12 mouse cellular contexts compared by ENCODE assay signal in genomic region chr14:54477172-54477909, GRCm38 (mm10). TPM values are rescaled to one million over a fixed set of nuclear protein-coding genes. Genes with fewer than 3 reads are reported as not detected.
DNase-seq lines count a peak whose midpoint lies in the region; ATAC-seq and TF ChIP-seq lines count a peak whose summit lies in the region.
"Had no signal": no experiment of that assay in that cellular context is flagged by ENCODE, and none has a peak within 500 bp of the region (broad histone marks: within the 10 kb centered on the region; RNA-seq: fewer than 3 reads in every experiment).

No protein-coding gene starts in this region.

- H3K4me1 ChIP-seq in heart, embryonic 11.5 days (ENCODE audit: control insufficient read depth, insufficient read depth, low read length): peaks cover 18% of the 10 kb centered on the region
- H3K4me1 ChIP-seq in cortical plate, adult 2 months (ENCODE audit: control insufficient read depth, insufficient read depth, low read length): no peaks in the 10 kb centered on the region
- peaks cover 56% of the 10 kb centered on the region for H3K4me1 ChIP-seq in hindbrain, embryonic 10.5 days (replicated peaks)
- H3K4me1 ChIP-seq in midbrain, embryonic 12.5 days: peaks cover 36% of the 10 kb centered on the region

- H3K4me2 ChIP-seq in heart, embryonic 11.5 days: peak overlapping the region; percentile 94
- H3K4me2 ChIP-seq in midbrain, embryonic 12.5 days (replicated peaks): peak overlapping the region; percentile 82

- H3K9me3 ChIP-seq in heart, embryonic 11.5 days (replicated peaks; ENCODE audit: control insufficient read depth, low read length): no peaks in the 10 kb centered on the region
- H3K9me3 ChIP-seq in hindbrain, embryonic 10.5 days: no peaks in the 10 kb centered on the region
- no peaks in the 10 kb centered on the region for H3K9me3 ChIP-seq in midbrain, embryonic 12.5 days
- H3K9me3 ChIP-seq: heart, embryonic 15.5 days; intestine, embryonic 15.5 days; limb, embryonic 15.5 days had no signal

- WGBS in heart, embryonic 11.5 days (ENCODE audit: insufficient replicate concordance): 71% methylated on average over 15 of the region's 15 CpGs
- 63% methylated on average over 15 of the region's 15 CpGs for WGBS in hindbrain, embryonic 10.5 days
- WGBS in midbrain, embryonic 12.5 days: 67% methylated on average over 15 of the region's 15 CpGs

- TF ChIP-seq CTCF in cortical plate, adult 2 months (IDR thresholded peaks at IDR 0.05; ENCODE audit: extremely low read depth, insufficient read depth, low read length): no peak

- no peak overlapping the region; the same call in 1 of the 2 replicates for H3K4me3 ChIP-seq in heart, embryonic 11.5 days (ENCODE audit: low read depth, low read length)
- H3K4me3 ChIP-seq in cortical plate, adult 2 months (ENCODE audit: insufficient read depth, low read length): peak overlapping the region; percentile 74; the same call in 1 of the 2 replicates
- peak overlapping the region; percentile 66 for H3K4me3 ChIP-seq in hindbrain, embryonic 10.5 days
- peak overlapping the region; percentile 60 for H3K4me3 ChIP-seq in midbrain, embryonic 12.5 days
- H3K4me3 ChIP-seq: megakaryocyte, embryonic 14.5 days had no signal

- H3K27me3 ChIP-seq in heart, embryonic 11.5 days (ENCODE audit: control insufficient read depth, insufficient read depth, low read length): peaks cover 30% of the 10 kb centered on the region
- peaks cover 59% of the 10 kb centered on the region for H3K27me3 ChIP-seq in hindbrain, embryonic 10.5 days (ENCODE audit: insufficient read depth, poor library complexity, severe bottlenecking)
- peaks cover 45% of the 10 kb centered on the region for H3K27me3 ChIP-seq in midbrain, embryonic 12.5 days

- H3K36me3 ChIP-seq in heart, embryonic 11.5 days (ENCODE audit: control insufficient read depth, insufficient read depth, low read length): no peaks in the 10 kb centered on the region
- H3K36me3 ChIP-seq in hindbrain, embryonic 10.5 days: no peaks in the 10 kb centered on the region
- 0 out of 2 replicates have a peak, but pooled peaks cover 4% of the 10 kb centered on the region for H3K36me3 ChIP-seq in midbrain, embryonic 12.5 days
- H3K36me3 ChIP-seq: heart, embryonic 15.5 days; intestine, embryonic 15.5 days; limb, embryonic 15.5 days had no signal

- H3K9ac ChIP-seq in heart, embryonic 11.5 days (ENCODE audit: low read depth, low read length): no peak overlapping the region
- H3K9ac ChIP-seq in midbrain, embryonic 12.5 days (replicated peaks): peak overlapping the region; percentile 76
- H3K9ac ChIP-seq: heart, embryonic 15.5 days; limb, embryonic 15.5 days had no signal

- TF ChIP-seq POLR2A in cortical plate, adult 2 months (IDR thresholded peaks at IDR 0.05; ENCODE audit: extremely low read depth, insufficient read depth, low read length): no peak

- DNase-seq in heart, adult 8-10 months (ENCODE audit: low spot score): no peak
- DNase-seq in hindbrain, embryonic 10.5 days (ENCODE audit: low spot score): no peak
- DNase-seq in right cerebral cortex, postnatal 25 days: no peak
- DNase-seq in cerebellum, postnatal 14 days: no peak
- no peak for DNase-seq in urinary bladder, adult 18-20 months (ENCODE audit: low spot score in 2 of 2)

- no peak overlapping the region for H3K27ac ChIP-seq in heart, embryonic 11.5 days (ENCODE audit: low read depth, low read length)
- H3K27ac ChIP-seq in cortical plate, adult 2 months (ENCODE audit: insufficient read depth, low read length): no peak overlapping the region
- peak overlapping the region; percentile 92 for H3K27ac ChIP-seq in hindbrain, embryonic 10.5 days
- H3K27ac ChIP-seq in midbrain, embryonic 12.5 days (replicated peaks): peak overlapping the region; percentile 76
- H3K27ac ChIP-seq: heart, embryonic 15.5 days; intestine, embryonic 15.5 days; limb, embryonic 15.5 days had no signal

- no peak for ATAC-seq in heart, embryonic 11.5 days (replicated peaks; ENCODE audit: insufficient number of reproducible peaks, low FRiP score, low TSS enrichment)
- no peak for ATAC-seq in midbrain, embryonic 12.5 days (ENCODE audit: low FRiP score, low read depth)

RNA-seq across cellular contexts. Expression of gene Rem2, which starts 1.4 kb away (rescaled TPM):
- polyA plus RNA-seq in heart, embryonic 11.5 days (2014; fragmentation: Nextera tagmentation; extraction: Ambion mirVana): 2.0 TPM in 2 replicates
- total RNA-seq in heart, adult 8-10 months (2022): not detected
- polyA plus RNA-seq in cortical plate, adult 2 months (2012; rRNA removed): 6.0 and 7.9 TPM in 2 replicates
- polyA plus RNA-seq in hindbrain, embryonic 10.5 days (2016; fragmentation: Nextera tagmentation; extraction: Ambion mirVana): 20.8 and 40.2 TPM in 2 replicates
- polyA plus RNA-seq in midbrain, embryonic 12.5 days (2016; fragmentation: Nextera tagmentation; extraction: Ambion mirVana): 42.6 and 44.9 TPM in 2 replicates

RNA-seq across cellular contexts. Expression of gene Lrp10, which starts 13.4 kb away (rescaled TPM):
- polyA plus RNA-seq in heart, embryonic 11.5 days (2014; fragmentation: Nextera tagmentation; extraction: Ambion mirVana): 31.8 and 35.2 TPM in 2 replicates
- 10 to 100 TPM; 45.5 to 62.2 (median 50.7) TPM for total RNA-seq in heart, adult 8-10 months (2022)
- polyA plus RNA-seq in cortical plate, adult 2 months (2012; rRNA removed): 33.0 and 33.3 TPM in 2 replicates
- polyA plus RNA-seq in hindbrain, embryonic 10.5 days (2016; fragmentation: Nextera tagmentation; extraction: Ambion mirVana): 30.9 and 32.4 TPM in 2 replicates
- polyA plus RNA-seq in midbrain, embryonic 12.5 days (2016; fragmentation: Nextera tagmentation; extraction: Ambion mirVana): 31.1 and 32.5 TPM in 2 replicates

RNA-seq across cellular contexts. Expression of gene Prmt5, which starts 40.0 kb away (rescaled TPM):
- polyA plus RNA-seq in heart, embryonic 11.5 days (2014; fragmentation: Nextera tagmentation; extraction: Ambion mirVana): 67.8 and 74.4 TPM in 2 replicates
- 10 to 100 TPM; 29.8 to 34.0 (median 32.1) TPM for total RNA-seq in heart, adult 8-10 months (2022)
- polyA plus RNA-seq in cortical plate, adult 2 months (2012; rRNA removed): 52.6 and 54.8 TPM in 2 replicates
- polyA plus RNA-seq in hindbrain, embryonic 10.5 days (2016; fragmentation: Nextera tagmentation; extraction: Ambion mirVana): 133 and 145 TPM in 2 replicates
- polyA plus RNA-seq in midbrain, embryonic 12.5 days (2016; fragmentation: Nextera tagmentation; extraction: Ambion mirVana): 117 and 119 TPM in 2 replicates

RNA-seq across cellular contexts. Expression of gene Mmp14, which starts 45.9 kb away (rescaled TPM):
- 84.3 and 90.2 TPM in 2 replicates for polyA plus RNA-seq in heart, embryonic 11.5 days (2014; fragmentation: Nextera tagmentation; extraction: Ambion mirVana)
- total RNA-seq in heart, adult 8-10 months (2022): 10 to 100 TPM in 2 of 4 experiments, 1 to 10 TPM in 2; 7.4 to 12.1 (median 9.2) TPM
- polyA plus RNA-seq in cortical plate, adult 2 months (2012; rRNA removed): 11.0 and 11.5 TPM in 2 replicates
- polyA plus RNA-seq in hindbrain, embryonic 10.5 days (2016; fragmentation: Nextera tagmentation; extraction: Ambion mirVana): 75.1 and 76.1 TPM in 2 replicates
- polyA plus RNA-seq in midbrain, embryonic 12.5 days (2016; fragmentation: Nextera tagmentation; extraction: Ambion mirVana): 84.8 and 88.6 TPM in 2 replicates

RNA-seq across cellular contexts. Expression of gene Mrpl52, which starts 50.6 kb away (rescaled TPM):
- polyA plus RNA-seq in heart, embryonic 11.5 days (2014; fragmentation: Nextera tagmentation; extraction: Ambion mirVana): 242 and 250 TPM in 2 replicates
- 100 to 1,000 TPM; 118 to 126 (median 121) TPM for total RNA-seq in heart, adult 8-10 months (2022)
- polyA plus RNA-seq in cortical plate, adult 2 months (2012; rRNA removed): 118 and 128 TPM in 2 replicates
- 198 and 224 TPM in 2 replicates for polyA plus RNA-seq in hindbrain, embryonic 10.5 days (2016; fragmentation: Nextera tagmentation; extraction: Ambion mirVana)
- polyA plus RNA-seq in midbrain, embryonic 12.5 days (2016; fragmentation: Nextera tagmentation; extraction: Ambion mirVana): 262 and 264 TPM in 2 replicates

Comparison
In these comparisons a context has a peak if more than half of its experiments do, and no peak if none do; other contexts are left out.
1. H3K27ac ChIP-seq: peak in hindbrain, embryonic 10.5 days (single experiment) and midbrain, embryonic 12.5 days (single experiment); none in heart, embryonic 11.5 days (single experiment) and cortical plate, adult 2 months (single experiment).